Mouse (Mus musculus): ENCODE measurements at regions not wholly inside any gene's neighbourhood (a gene's known extent, or its start where the extent isn't known, plus 50 kb on each side); places are given as distances from the start of the nearest gene placed in this dataset.

GRCm38 (mm10) chr7:82053411-82053810, 61.3 kb upstream of the Bnc1 start:
- TF ChIP-seq POLR2A (IDR thresholded peaks at IDR 0.05; ENCODE audit: borderline replicate concordance, extremely low read depth, insufficient read depth, insufficient read length, poor library complexity, severe bottlenecking): no peak
- TF ChIP-seq CTCF (IDR thresholded peaks at IDR 0.05; ENCODE audit: borderline replicate concordance, extremely low read depth, insufficient read depth, insufficient read length): no peak

Measured in brain, embryonic 14.5 days (tissue).